Mouse (Mus musculus): ENCODE results near the gene Zc3hc1. TPM values are rescaled to one million over a fixed set of nuclear protein-coding genes. Genes with fewer than 3 reads are reported as not detected.

Gene Zc3hc1
- total and polyA plus RNA-seq, 2 experiments from 2014 or later: 42.7 to 59.6 TPM

DNA sequence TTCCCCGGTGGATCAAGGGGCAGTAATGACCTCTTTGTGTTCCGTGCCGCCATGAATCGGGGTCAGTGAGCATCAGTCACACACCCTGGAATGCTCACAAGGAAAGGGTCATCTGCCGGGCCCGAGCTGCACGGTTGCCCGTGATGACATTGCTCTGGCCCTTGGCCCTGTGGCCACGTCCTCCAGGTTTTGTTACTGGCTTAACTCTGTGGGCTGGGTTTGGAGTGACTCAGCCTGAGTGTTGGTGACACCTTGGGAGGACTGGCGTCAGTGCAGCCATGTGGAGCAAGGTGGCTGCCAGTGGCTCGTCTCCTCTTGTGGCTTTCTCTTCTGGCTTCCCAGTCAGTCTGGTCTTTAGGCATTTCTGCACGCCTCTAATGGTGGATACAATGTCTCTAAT is 34.1 kb downstream of the Zc3hc1 start:
- H3K9ac ChIP-seq (replicated peaks; ENCODE audit: low read length): no peak overlapping the region
- ATAC-seq (no peak), DNase-seq (ENCODE audit: low spot score) (no peak)
- no peaks in the 10 kb centered on the region for H3K9me3 ChIP-seq (ENCODE audit: low read length)
- no peak for TF ChIP-seq CTCF (IDR thresholded peaks at IDR 0.05; ENCODE audit: low read depth)
- H3K4me2 ChIP-seq (ENCODE audit: low read depth, low read length): no peak overlapping the region
- no peak overlapping the region for H3K27ac ChIP-seq
- no peak overlapping the region for H3K4me3 ChIP-seq (ENCODE audit: low read length)
- 85% methylated on average over 12 of the region's 12 CpGs for WGBS
- H3K4me1 ChIP-seq (ENCODE audit: insufficient read depth, low read length): no peaks in the 10 kb centered on the region
- H3K36me3 ChIP-seq (ENCODE audit: insufficient read depth, low read length): no peaks in the 10 kb centered on the region
- no peaks in the 10 kb centered on the region for H3K27me3 ChIP-seq (ENCODE audit: insufficient read depth, low read length)

DNA sequence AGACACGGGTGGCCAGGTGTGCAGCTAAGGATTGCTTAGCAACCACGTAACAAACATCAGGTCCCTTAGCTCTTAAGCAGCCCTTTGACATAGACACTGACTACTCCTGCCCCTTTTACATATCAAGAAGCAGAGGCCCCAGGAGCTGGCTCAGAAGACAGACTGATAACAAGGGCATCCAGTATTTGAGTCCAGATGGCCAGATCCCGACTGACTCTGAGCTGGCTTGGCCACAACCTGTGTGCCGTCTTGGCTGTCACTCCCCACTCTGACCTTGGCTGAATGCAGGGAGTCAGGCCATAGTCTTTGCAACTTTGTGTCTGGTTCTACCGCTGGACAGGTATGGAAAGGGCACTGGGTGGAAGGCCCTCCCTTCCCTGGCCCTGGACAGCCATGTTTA is 34.7 kb downstream of the Zc3hc1 start:
- H3K9me3 ChIP-seq (ENCODE audit: low read length): no peaks in the 10 kb centered on the region
- no peak overlapping the region for H3K9ac ChIP-seq (replicated peaks; ENCODE audit: low read length)
- H3K36me3 ChIP-seq (ENCODE audit: insufficient read depth, low read length): no peaks in the 10 kb centered on the region
- no peak overlapping the region for H3K27ac ChIP-seq
- no peak overlapping the region for H3K4me3 ChIP-seq (ENCODE audit: low read length)
- TF ChIP-seq CTCF (IDR thresholded peaks at IDR 0.05; ENCODE audit: low read depth): no peak
- no peaks in the 10 kb centered on the region for H3K4me1 ChIP-seq (ENCODE audit: insufficient read depth, low read length)
- H3K4me2 ChIP-seq (ENCODE audit: low read depth, low read length): no peak overlapping the region
- H3K27me3 ChIP-seq (ENCODE audit: insufficient read depth, low read length): no peaks in the 10 kb centered on the region
- 72% methylated on average over 5 of the region's 5 CpGs for WGBS
- ATAC-seq (no peak), DNase-seq (ENCODE audit: low spot score) (no peak)

DNA sequence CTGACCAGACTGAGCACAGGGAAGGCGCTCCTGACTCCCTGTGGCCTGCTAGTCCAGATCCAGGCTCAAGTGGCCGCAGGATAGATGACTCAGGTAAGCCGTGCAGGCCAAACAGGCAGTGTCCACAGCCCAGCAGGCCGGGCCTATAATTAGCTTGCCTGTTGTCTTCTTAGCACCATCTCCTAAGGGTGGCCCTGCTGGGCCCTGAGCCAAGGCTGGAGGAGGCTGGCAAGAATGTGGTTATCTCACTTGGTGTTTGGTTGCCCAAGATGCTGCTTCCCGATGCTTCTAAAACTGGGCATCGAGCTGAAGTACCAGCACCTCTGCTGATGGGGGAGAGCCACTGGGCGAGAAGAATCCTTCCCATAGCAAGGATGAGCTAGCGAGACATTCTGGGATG is 35.1 kb downstream of the Zc3hc1 start:
- H3K27me3 ChIP-seq (ENCODE audit: insufficient read depth, low read length): no peaks in the 10 kb centered on the region
- H3K36me3 ChIP-seq (ENCODE audit: insufficient read depth, low read length): no peaks in the 10 kb centered on the region
- TF ChIP-seq CTCF (IDR thresholded peaks at IDR 0.05; ENCODE audit: low read depth): no peak
- H3K4me3 ChIP-seq (ENCODE audit: low read length): no peak overlapping the region
- DNase-seq (ENCODE audit: low spot score) (no peak), ATAC-seq (no peak)
- 85% methylated on average over 8 of the region's 8 CpGs for WGBS
- no peaks in the 10 kb centered on the region for H3K9me3 ChIP-seq (ENCODE audit: low read length)
- no peak overlapping the region for H3K9ac ChIP-seq (replicated peaks; ENCODE audit: low read length)
- no peak overlapping the region for H3K4me2 ChIP-seq (ENCODE audit: low read depth, low read length)
- H3K4me1 ChIP-seq (ENCODE audit: insufficient read depth, low read length): no peaks in the 10 kb centered on the region
- H3K27ac ChIP-seq: no peak overlapping the region

DNA sequence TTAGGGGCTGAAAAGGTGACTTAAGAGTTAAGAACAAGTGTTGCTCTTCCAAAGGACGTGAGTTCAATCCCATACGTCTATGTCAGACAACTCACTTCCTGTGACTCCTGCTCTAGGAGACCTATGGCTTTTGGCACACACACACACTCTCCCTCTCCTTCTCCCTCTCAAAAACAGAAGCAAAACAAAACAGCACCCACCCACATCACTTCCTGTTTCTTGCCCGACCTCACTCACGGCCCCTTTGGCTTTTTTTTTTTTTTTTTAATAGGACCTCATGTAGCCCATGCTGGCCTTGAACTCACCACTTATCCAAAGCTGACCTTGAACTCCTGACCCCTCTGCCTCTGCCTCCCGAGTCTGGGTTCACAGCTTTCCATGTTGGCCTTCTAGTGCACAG is 36.1 kb downstream of the Zc3hc1 start:
- 65% methylated on average over 5 of the region's 5 CpGs for WGBS
- Histone ChIP-seq H3K9ac (replicated peaks; ENCODE audit: low read length) (no peak overlapping the region), H3K4me1 (ENCODE audit: insufficient read depth, low read length) (no peaks in the 10 kb centered on the region), H3K9me3 (ENCODE audit: low read length) (no peaks in the 10 kb centered on the region), H3K36me3 (ENCODE audit: insufficient read depth, low read length) (no peaks in the 10 kb centered on the region), H3K27me3 (ENCODE audit: insufficient read depth, low read length) (no peaks in the 10 kb centered on the region), H3K4me3 (ENCODE audit: low read length) (no peak overlapping the region), H3K27ac (no peak overlapping the region), H3K4me2 (ENCODE audit: low read depth, low read length) (no peak overlapping the region)
- TF ChIP-seq CTCF (IDR thresholded peaks at IDR 0.05; ENCODE audit: low read depth): no peak
- ATAC-seq: no peak
- no peak for DNase-seq (ENCODE audit: low spot score)

DNA sequence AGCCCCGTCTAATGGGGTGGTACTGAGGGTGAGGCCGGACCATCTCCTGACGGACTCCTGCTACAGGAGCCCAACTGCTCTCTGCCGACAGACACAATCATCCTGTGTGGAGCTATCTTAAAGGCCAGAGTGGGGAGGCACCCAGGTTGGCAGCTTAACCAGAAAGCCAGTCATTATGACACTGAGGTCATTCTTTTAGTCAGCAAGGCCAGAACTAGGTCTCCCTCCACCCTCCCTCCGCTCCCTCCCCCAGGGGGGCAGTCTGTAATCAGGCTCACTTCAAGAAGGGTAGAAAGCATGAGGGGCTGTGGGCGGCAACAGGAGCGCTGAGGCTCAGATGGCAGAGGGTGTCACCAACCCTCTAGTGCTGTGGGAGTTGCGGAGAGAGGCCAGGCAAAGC is 37.2 kb downstream of the Zc3hc1 start:
- Histone ChIP-seq H3K27ac (no peak overlapping the region), H3K9ac (replicated peaks; ENCODE audit: low read length) (no peak overlapping the region), H3K27me3 (ENCODE audit: insufficient read depth, low read length) (no peaks in the 10 kb centered on the region), H3K36me3 (ENCODE audit: insufficient read depth, low read length) (no peaks in the 10 kb centered on the region), H3K4me2 (ENCODE audit: low read depth, low read length) (no peak overlapping the region), H3K9me3 (ENCODE audit: low read length) (no peaks in the 10 kb centered on the region), H3K4me3 (ENCODE audit: low read length) (no peak overlapping the region), H3K4me1 (ENCODE audit: insufficient read depth, low read length) (no peaks in the 10 kb centered on the region)
- ATAC-seq (no peak), DNase-seq (ENCODE audit: low spot score) (no peak)
- no peak for TF ChIP-seq CTCF (IDR thresholded peaks at IDR 0.05; ENCODE audit: low read depth)
- WGBS: 75% methylated on average over 8 of the region's 8 CpGs

DNA sequence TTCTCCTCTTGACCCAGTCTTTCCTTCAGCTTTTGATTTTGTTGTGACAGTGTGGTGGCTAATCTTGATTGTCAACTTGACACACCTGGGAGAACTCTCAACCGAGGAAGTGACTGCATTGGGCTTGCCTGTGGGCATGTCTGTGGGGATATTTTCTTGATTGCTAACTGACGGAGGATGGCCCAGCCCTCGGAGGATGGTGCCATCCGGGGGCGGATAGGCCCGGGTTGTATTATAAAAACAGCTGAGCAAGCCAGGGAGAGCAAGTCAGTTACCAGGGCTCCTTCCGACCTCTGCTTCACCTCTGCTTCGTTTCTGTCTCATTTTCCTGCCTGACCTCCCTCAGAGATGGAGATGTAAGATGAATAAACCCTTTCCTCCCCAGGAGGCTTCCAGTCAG is 38.1 kb downstream of the Zc3hc1 start:
- no peak for ATAC-seq
- no peaks in the 10 kb centered on the region for H3K36me3 ChIP-seq (ENCODE audit: insufficient read depth, low read length)
- H3K4me2 ChIP-seq (ENCODE audit: low read depth, low read length): no peak overlapping the region
- TF ChIP-seq CTCF (IDR thresholded peaks at IDR 0.05; ENCODE audit: low read depth): no peak
- no peaks in the 10 kb centered on the region for H3K9me3 ChIP-seq (ENCODE audit: low read length)
- no peak for DNase-seq (ENCODE audit: low spot score)
- no peak overlapping the region for H3K27ac ChIP-seq
- no peak overlapping the region for H3K9ac ChIP-seq (replicated peaks; ENCODE audit: low read length)
- H3K4me3 ChIP-seq (ENCODE audit: low read length): no peak overlapping the region
- H3K4me1 ChIP-seq (ENCODE audit: insufficient read depth, low read length): no peaks in the 10 kb centered on the region
- 57% methylated on average over 8 of the region's 8 CpGs for WGBS
- no peaks in the 10 kb centered on the region for H3K27me3 ChIP-seq (ENCODE audit: insufficient read depth, low read length)

DNA sequence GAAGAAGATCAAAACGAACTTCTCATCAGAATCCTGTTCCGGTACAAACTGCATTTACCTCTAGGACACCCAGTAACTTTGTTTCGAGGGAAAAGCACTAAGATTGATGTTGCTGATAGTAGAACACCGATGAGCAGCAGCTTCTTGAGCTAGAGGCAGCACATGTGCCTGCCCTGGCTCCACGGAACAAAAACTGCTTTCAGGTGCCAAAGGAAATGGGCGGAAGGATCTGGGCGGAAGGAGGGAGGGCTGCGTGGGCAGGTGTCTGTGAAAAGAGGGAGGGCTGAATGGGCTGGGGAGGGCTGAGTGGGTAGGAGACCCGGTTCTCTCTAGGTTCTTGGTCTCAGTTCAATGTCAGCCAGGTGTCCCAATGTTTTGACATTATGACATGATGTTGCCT is 39.5 kb downstream of the Zc3hc1 start:
- no peak overlapping the region for H3K9ac ChIP-seq (replicated peaks; ENCODE audit: low read length)
- H3K9me3 ChIP-seq (ENCODE audit: low read length): no peaks in the 10 kb centered on the region
- H3K4me1 ChIP-seq (ENCODE audit: insufficient read depth, low read length): no peaks in the 10 kb centered on the region
- no peaks in the 10 kb centered on the region for H3K27me3 ChIP-seq (ENCODE audit: insufficient read depth, low read length)
- TF ChIP-seq CTCF (IDR thresholded peaks at IDR 0.05; ENCODE audit: low read depth): no peak
- H3K4me2 ChIP-seq (ENCODE audit: low read depth, low read length): no peak overlapping the region
- no peak overlapping the region for H3K27ac ChIP-seq
- 81% methylated on average over 9 of the region's 9 CpGs for WGBS
- ATAC-seq (no peak), DNase-seq (ENCODE audit: low spot score) (no peak)
- no peak overlapping the region for H3K4me3 ChIP-seq (ENCODE audit: low read length)
- no peaks in the 10 kb centered on the region for H3K36me3 ChIP-seq (ENCODE audit: insufficient read depth, low read length)

Measured in hindbrain, postnatal 0 days (tissue).